Mouse (Mus musculus) mouse trophoblast stem cell (cell line): ENCODE data around the gene Mfng.

Experiments
- in situ Hi-C, 2 experiments: fragments of 300-500 bp; cut with MseI, MboI; formaldehyde crosslinking; loops; 2 replicates in 1 of 2; 3 replicates in 1 of 2; pipeline ENCODE4 v1.15.1; 2025

The Mfng gene

GRCm38 (mm10) chr15:78716936-78717335 lies 56.3 kb downstream of the Mfng start:
- in situ Hi-C loops: no loop called here

- in situ Hi-C loops: no loop called here
These were observed 57.4 kb downstream of the Mfng start for GRCm38 (mm10) chr15:78715856-78716255.

- in situ Hi-C loops: no loop called here
These were observed 59.5 kb downstream of the Mfng start for GRCm38 (mm10) chr15:78713751-78714150.

- in situ Hi-C loops: no loop called here
These were observed 60.7 kb downstream of the Mfng start for GRCm38 (mm10) chr15:78712335-78713258.

GRCm38 (mm10) chr15:78711935-78712334 lies 61.3 kb downstream of the Mfng start:
- in situ Hi-C loops: no loop called here

- in situ Hi-C loops: no loop called here
These were observed 62.6 kb downstream of the Mfng start for GRCm38 (mm10) chr15:78710634-78711033.

GRCm38 (mm10) chr15:78709767-78710166 lies 63.5 kb downstream of the Mfng start:
- in situ Hi-C loops: no loop called here

- in situ Hi-C loops: no loop called here
These were observed 66.6 kb downstream of the Mfng start for GRCm38 (mm10) chr15:78706630-78707029.
